Mouse (Mus musculus): ENCODE results near the gene 4930519P11Rik. TPM values are rescaled to one million over a fixed set of nuclear protein-coding genes. Genes with fewer than 3 reads are reported as not detected.

4930519P11Rik gene
- polyA plus RNA-seq, 1 experiment from 2014 or later: not detected

- Histone ChIP-seq H3K9me3 (replicated peaks) (no peaks in the 10 kb centered on the region), H3K27ac (no peak overlapping the region), H3K9ac (no peak overlapping the region), H3K4me3 (no peak overlapping the region), H3K4me1 (replicated peaks) (no peaks in the 10 kb centered on the region; the same call in 1 of the 2 replicates), H3K27me3 (no peaks in the 10 kb centered on the region), H3K36me3 (0 out of 2 replicates have a peak, but pooled peaks cover 3% of the 10 kb centered on the region), H3K4me2 (no peak overlapping the region)
- 76% methylated on average over 5 of the region's 5 CpGs for WGBS
- no peak for ATAC-seq (replicated peaks; ENCODE audit: insufficient number of reproducible peaks, insufficient read depth, low FRiP score, low read depth)
These were observed 33.4 kb upstream of the 4930519P11Rik start for GRCm38 (mm10) chr2:154646634-154647033.

GRCm38 (mm10) chr2:154642712-154643385, 29.6 kb upstream of the 4930519P11Rik start:
- no peaks in the 10 kb centered on the region; the same call in 1 of the 2 replicates for H3K4me1 ChIP-seq (replicated peaks)
- H3K9me3 ChIP-seq (replicated peaks): no peaks in the 10 kb centered on the region
- peaks cover 16% of the 10 kb centered on the region for H3K36me3 ChIP-seq
- no peaks in the 10 kb centered on the region for H3K27me3 ChIP-seq
- H3K4me2 ChIP-seq: no peak overlapping the region
- 57% methylated on average over 6 of the region's 6 CpGs for WGBS
- ATAC-seq (replicated peaks; ENCODE audit: insufficient number of reproducible peaks, insufficient read depth, low FRiP score, low read depth): no peak
- no peak overlapping the region for H3K9ac ChIP-seq
- no peak overlapping the region for H3K27ac ChIP-seq
- H3K4me3 ChIP-seq: no peak overlapping the region

- WGBS: 95% methylated on average over 9 of the region's 9 CpGs
- Histone ChIP-seq H3K27me3 (no peaks in the 10 kb centered on the region), H3K36me3 (peaks cover 17% of the 10 kb centered on the region), H3K9ac (no peak overlapping the region), H3K4me1 (replicated peaks) (no peaks in the 10 kb centered on the region; the same call in 1 of the 2 replicates), H3K9me3 (replicated peaks) (no peaks in the 10 kb centered on the region), H3K27ac (no peak overlapping the region), H3K4me3 (no peak overlapping the region), H3K4me2 (no peak overlapping the region)
- ATAC-seq (replicated peaks; ENCODE audit: insufficient number of reproducible peaks, insufficient read depth, low FRiP score, low read depth): no peak
These were observed 28.8 kb upstream of the 4930519P11Rik start for GRCm38 (mm10) chr2:154642005-154642459.

GRCm38 (mm10) chr2:154641176-154641575, 27.9 kb upstream of the 4930519P11Rik start:
- no peaks in the 10 kb centered on the region for H3K9me3 ChIP-seq (replicated peaks)
- no peaks in the 10 kb centered on the region for H3K27me3 ChIP-seq
- ATAC-seq (replicated peaks; ENCODE audit: insufficient number of reproducible peaks, insufficient read depth, low FRiP score, low read depth): no peak
- H3K4me2 ChIP-seq: no peak overlapping the region
- no peaks in the 10 kb centered on the region; the same call in 1 of the 2 replicates for H3K4me1 ChIP-seq (replicated peaks)
- 76% methylated on average over 8 of the region's 8 CpGs for WGBS
- H3K9ac ChIP-seq: no peak overlapping the region
- H3K27ac ChIP-seq: no peak overlapping the region
- no peak overlapping the region for H3K4me3 ChIP-seq
- peaks cover 17% of the 10 kb centered on the region for H3K36me3 ChIP-seq

- Histone ChIP-seq H3K4me3 (no peak overlapping the region), H3K4me2 (no peak overlapping the region), H3K9ac (no peak overlapping the region), H3K9me3 (replicated peaks) (no peaks in the 10 kb centered on the region), H3K4me1 (replicated peaks) (no peaks in the 10 kb centered on the region; the same call in 1 of the 2 replicates), H3K27me3 (no peaks in the 10 kb centered on the region), H3K27ac (no peak overlapping the region), H3K36me3 (peaks cover 17% of the 10 kb centered on the region)
- ATAC-seq (replicated peaks; ENCODE audit: insufficient number of reproducible peaks, insufficient read depth, low FRiP score, low read depth): no peak
- WGBS: 90% methylated on average over 4 of the region's 4 CpGs
These were observed 25.9 kb upstream of the 4930519P11Rik start for GRCm38 (mm10) chr2:154639115-154639514.

- H3K4me1 ChIP-seq (replicated peaks): no peaks in the 10 kb centered on the region; the same call in 1 of the 2 replicates
- no peak overlapping the region for H3K4me2 ChIP-seq
- H3K27ac ChIP-seq: no peak overlapping the region
- no peak overlapping the region for H3K9ac ChIP-seq
- WGBS: 91% methylated on average over 3 of the region's 3 CpGs
- H3K27me3 ChIP-seq: no peaks in the 10 kb centered on the region
- H3K36me3 ChIP-seq: peaks cover 17% of the 10 kb centered on the region
- H3K4me3 ChIP-seq: no peak overlapping the region
- no peaks in the 10 kb centered on the region for H3K9me3 ChIP-seq (replicated peaks)
- ATAC-seq (replicated peaks; ENCODE audit: insufficient number of reproducible peaks, insufficient read depth, low FRiP score, low read depth): no peak
These were observed 25.3 kb upstream of the 4930519P11Rik start for GRCm38 (mm10) chr2:154638521-154638920.

GRCm38 (mm10) chr2:154635826-154636225, 22.6 kb upstream of the 4930519P11Rik start:
- Histone ChIP-seq H3K36me3 (peaks cover 14% of the 10 kb centered on the region), H3K4me1 (replicated peaks) (no peaks in the 10 kb centered on the region), H3K27ac (no peak overlapping the region), H3K9ac (no peak overlapping the region), H3K27me3 (no peaks in the 10 kb centered on the region), H3K4me3 (no peak overlapping the region), H3K9me3 (replicated peaks) (no peaks in the 10 kb centered on the region), H3K4me2 (no peak overlapping the region)
- WGBS: 73% methylated on average over 2 of the region's 2 CpGs
- no peak for ATAC-seq (replicated peaks; ENCODE audit: insufficient number of reproducible peaks, insufficient read depth, low FRiP score, low read depth)

- Histone ChIP-seq H3K9ac (no peak overlapping the region), H3K9me3 (replicated peaks) (no peaks in the 10 kb centered on the region), H3K4me1 (replicated peaks) (no peaks in the 10 kb centered on the region), H3K36me3 (peaks cover 12% of the 10 kb centered on the region), H3K27ac (no peak overlapping the region), H3K4me3 (no peak overlapping the region), H3K27me3 (no peaks in the 10 kb centered on the region), H3K4me2 (no peak overlapping the region)
- ATAC-seq (replicated peaks; ENCODE audit: insufficient number of reproducible peaks, insufficient read depth, low FRiP score, low read depth): no peak
- WGBS: 86% methylated on average over 9 of the region's 9 CpGs
These were observed 20.8 kb upstream of the 4930519P11Rik start for GRCm38 (mm10) chr2:154633876-154634644.

GRCm38 (mm10) chr2:154633039-154633742, 20.0 kb upstream of the 4930519P11Rik start:
- peaks cover 5% of the 10 kb centered on the region for H3K36me3 ChIP-seq
- 87% methylated on average over 5 of the region's 5 CpGs for WGBS
- H3K4me3 ChIP-seq: no peak overlapping the region
- H3K9me3 ChIP-seq (replicated peaks): no peaks in the 10 kb centered on the region
- H3K27me3 ChIP-seq: no peaks in the 10 kb centered on the region
- H3K9ac ChIP-seq: no peak overlapping the region
- ATAC-seq (replicated peaks; ENCODE audit: insufficient number of reproducible peaks, insufficient read depth, low FRiP score, low read depth): no peak
- H3K4me1 ChIP-seq (replicated peaks): no peaks in the 10 kb centered on the region
- H3K27ac ChIP-seq: no peak overlapping the region
- H3K4me2 ChIP-seq: no peak overlapping the region

GRCm38 (mm10) chr2:154632203-154632780, 19.1 kb upstream of the 4930519P11Rik start:
- H3K9me3 ChIP-seq (replicated peaks): no peaks in the 10 kb centered on the region
- no peaks in the 10 kb centered on the region for H3K36me3 ChIP-seq
- H3K4me1 ChIP-seq (replicated peaks): no peaks in the 10 kb centered on the region
- H3K9ac ChIP-seq: no peak overlapping the region
- H3K4me3 ChIP-seq: no peak overlapping the region
- ATAC-seq (replicated peaks; ENCODE audit: insufficient number of reproducible peaks, insufficient read depth, low FRiP score, low read depth): no peak
- H3K27ac ChIP-seq: no peak overlapping the region
- H3K27me3 ChIP-seq: no peaks in the 10 kb centered on the region
- no peak overlapping the region for H3K4me2 ChIP-seq
- 85% methylated on average over 16 of the region's 16 CpGs for WGBS

GRCm38 (mm10) chr2:154630531-154630930, 17.3 kb upstream of the 4930519P11Rik start:
- Histone ChIP-seq H3K36me3 (no peaks in the 10 kb centered on the region), H3K4me1 (replicated peaks) (no peaks in the 10 kb centered on the region), H3K27me3 (no peaks in the 10 kb centered on the region), H3K9me3 (replicated peaks) (no peaks in the 10 kb centered on the region), H3K4me3 (no peak overlapping the region), H3K9ac (no peak overlapping the region), H3K4me2 (no peak overlapping the region), H3K27ac (no peak overlapping the region)
- WGBS: 76% methylated on average over 5 of the region's 5 CpGs
- ATAC-seq (replicated peaks; ENCODE audit: insufficient number of reproducible peaks, insufficient read depth, low FRiP score, low read depth): no peak
